Mouse (Mus musculus) ES-E14 (cell line): ENCODE data around the gene Dnhd1. TPM values are rescaled to one million over a fixed set of nuclear protein-coding genes. Genes with fewer than 3 reads are reported as not detected.

Experiments used
- DNase-seq: peaks from one replicate; pipeline ENCODE4 v3.0.0-alpha.2; 2013; ENCODE audit warnings: low read depth, low spot score
- H3K27ac ChIP-seq: 2 replicates; pipeline ENCODE4 v1.5.1; 2012; ENCODE audit warnings: low read depth, mild to moderate bottlenecking, low read length, moderate library complexity, mixed read lengths; ENCODE audit not compliant: poor library complexity, insufficient read depth, severe bottlenecking
- H3K36me3 ChIP-seq: 2 replicates; pipeline ENCODE4 v1.6.1; 2012; ENCODE audit warnings: mild to moderate bottlenecking, low read length, moderate library complexity, mixed read lengths; ENCODE audit not compliant: control insufficient read depth, poor library complexity, insufficient read depth, severe bottlenecking
- H3K4me1 ChIP-seq, 2 experiments: fragments of 150-350 bp in 1 of 2; sonication (generic) in 1 of 2; 2 replicates each; pipeline ENCODE4 v1.6.1; 2012; ENCODE audit warnings: low read length in 2 of 2, mild to moderate bottlenecking in 1 of 2, mixed read lengths in 1 of 2; ENCODE audit not compliant: control insufficient read depth in 2 of 2, insufficient read depth in 2 of 2, poor library complexity in 1 of 2
- H3K4me3 ChIP-seq, 2 experiments: fragments of 150-350 bp in 1 of 2; sonication (generic) in 1 of 2; 2 replicates each; pipeline ENCODE4 v1.5.1; 2012; ENCODE audit warnings: low read length in 2 of 2, low read depth in 1 of 2, mild to moderate bottlenecking in 1 of 2, mixed read lengths in 1 of 2; ENCODE audit not compliant: insufficient read depth in 1 of 2, poor library complexity in 1 of 2, severe bottlenecking in 1 of 2
- H3K9ac ChIP-seq: 2 replicates; pipeline ENCODE4 v1.6.1; 2012; ENCODE audit warnings: low read depth, mild to moderate bottlenecking, low read length, mixed read lengths; ENCODE audit not compliant: poor library complexity, insufficient read depth, severe bottlenecking
- H3K9me3 ChIP-seq: fragments of 150-350 bp; sonication (generic); 2 replicates; pipeline ENCODE4 v1.6.1; 2012; ENCODE audit warnings: low read depth, mild to moderate bottlenecking, low read length; ENCODE audit not compliant: control insufficient read depth, insufficient read depth
- CHD2 ChIP-seq: IDR thresholded peaks from 2 replicates; pipeline ENCODE4 v1.6.1; 2014; ENCODE audit warnings: mild to moderate bottlenecking, low read depth, low read length, inconsistent platforms
- HCFC1 ChIP-seq: IDR thresholded peaks from 2 replicates; pipeline ENCODE4 v1.6.1; 2012; ENCODE audit warnings: low read length, inconsistent platforms, borderline replicate concordance; ENCODE audit not compliant: insufficient read depth
- MAFK ChIP-seq: IDR thresholded peaks from 2 replicates; pipeline ENCODE4 v1.6.1; 2014; ENCODE audit warnings: mild to moderate bottlenecking, low read depth, low read length, inconsistent platforms; ENCODE audit not compliant: insufficient read depth
- ZC3H11A ChIP-seq: IDR thresholded peaks from 2 replicates; pipeline ENCODE4 v1.6.1; 2012; ENCODE audit warnings: low read depth, mild to moderate bottlenecking, inconsistent platforms, low read length, borderline replicate concordance
- ZNF384 ChIP-seq: IDR thresholded peaks from 2 replicates; pipeline ENCODE4 v1.6.1; 2012; ENCODE audit warnings: low read depth, low read length, inconsistent platforms
- in situ Hi-C, 2 experiments: fragments of 600-800 bp; cut with MboI; formaldehyde crosslinking; loops; one replicate each; pipeline ENCODE4 v1.15.1; 2025; ENCODE audit warnings: low sequenced_read_pairs in 2 of 2, inconsistent platforms in 1 of 2; ENCODE audit not compliant: unreplicated experiment in 2 of 2
- total RNA-seq: library from RNA; depleted of rRNA; stranded (reverse); fragments of 300-350 nt; gene quantifications from 2 replicates; pipeline ENCODE4 v1.2.3, GENCODE M21; 2012

Dnhd1 gene
- total RNA-seq, 1 experiment: 0.98 TPM

DNA sequence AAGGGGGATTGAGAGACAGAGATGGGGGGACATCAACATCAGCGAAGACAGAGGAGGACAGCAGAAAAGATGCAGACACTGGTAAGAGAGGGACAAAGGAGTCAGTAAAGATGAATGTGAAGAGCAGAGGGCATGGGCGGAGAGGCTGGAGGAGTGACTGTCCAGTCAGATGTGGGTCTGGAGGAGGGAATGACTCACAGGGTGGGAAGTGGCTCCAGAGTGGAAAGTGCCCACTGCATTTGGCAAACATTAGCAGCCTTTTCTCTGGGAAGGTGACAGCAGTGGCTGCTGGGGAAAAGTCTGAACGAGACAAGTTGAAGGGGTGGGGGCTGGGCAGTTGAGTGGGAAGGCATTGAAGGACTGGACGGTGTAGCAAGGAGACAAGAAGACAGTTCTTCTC is 29.6 kb upstream of the Dnhd1 start:
- H3K36me3 ChIP-seq: peaks cover 31% of the 10 kb centered on the region

DNA sequence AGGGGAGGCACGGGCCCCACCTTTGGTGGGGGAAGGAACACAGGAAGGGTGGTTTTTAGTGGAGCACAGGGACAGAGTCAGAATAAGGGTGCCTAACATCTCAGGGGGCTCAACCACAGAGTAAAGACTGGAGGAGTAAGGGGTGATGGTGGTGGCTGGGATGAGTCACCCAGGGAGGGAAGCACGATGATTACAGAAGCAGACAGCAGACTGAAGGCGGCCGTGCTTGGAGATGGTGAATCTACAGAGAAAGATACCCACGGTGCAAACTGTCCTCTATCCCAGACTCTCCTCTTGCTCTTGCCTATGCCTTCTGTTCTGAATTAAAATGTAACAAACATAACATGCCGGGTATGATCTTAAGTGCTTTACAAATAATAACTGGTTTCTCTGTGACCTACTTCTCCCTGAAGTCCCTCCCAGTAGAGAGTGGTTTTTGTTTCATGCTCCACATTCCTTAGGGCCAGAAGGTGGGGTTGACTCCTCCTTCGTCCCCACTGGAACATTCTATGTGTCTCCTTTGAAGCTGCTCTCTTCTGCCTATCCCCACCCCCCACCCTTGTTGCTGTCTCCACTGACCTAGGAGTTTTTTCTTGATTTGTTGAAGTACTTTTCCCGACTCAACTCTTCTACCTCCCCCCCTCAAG is 28.9 kb upstream of the Dnhd1 start:
- Histone ChIP-seq H3K9ac (no peak overlapping the region), H3K36me3 (peaks cover 31% of the 10 kb centered on the region), H3K9me3 (no peaks in the 10 kb centered on the region), H3K4me3 (no peak overlapping the region), H3K27ac (no peak overlapping the region), H3K4me1 (peaks cover 0 to 4% of the 10 kb centered on the region in 2 experiments; a peak in 1 of 4 replicates)
- in situ Hi-C loops: no loop called here
- TF ChIP-seq MAFK (no peak), ZNF384 (no peak), HCFC1 (no peak), CHD2 (no peak), ZC3H11A (no peak)
- DNase-seq: no peak

More for the DNA sequence above, 29.6 kb upstream of the Dnhd1 start:
- Histone ChIP-seq H3K9ac (no peak overlapping the region), H3K27ac (no peak overlapping the region), H3K9me3 (no peaks in the 10 kb centered on the region), H3K4me3 (no peak overlapping the region), H3K4me1 (peaks cover 0 to 4% of the 10 kb centered on the region in 2 experiments; a peak in 1 of 4 replicates)
- no peak for DNase-seq
- TF ChIP-seq HCFC1 (no peak), ZNF384 (no peak), MAFK (no peak), CHD2 (no peak), ZC3H11A (no peak)
- in situ Hi-C loops: no loop called here

DNA sequence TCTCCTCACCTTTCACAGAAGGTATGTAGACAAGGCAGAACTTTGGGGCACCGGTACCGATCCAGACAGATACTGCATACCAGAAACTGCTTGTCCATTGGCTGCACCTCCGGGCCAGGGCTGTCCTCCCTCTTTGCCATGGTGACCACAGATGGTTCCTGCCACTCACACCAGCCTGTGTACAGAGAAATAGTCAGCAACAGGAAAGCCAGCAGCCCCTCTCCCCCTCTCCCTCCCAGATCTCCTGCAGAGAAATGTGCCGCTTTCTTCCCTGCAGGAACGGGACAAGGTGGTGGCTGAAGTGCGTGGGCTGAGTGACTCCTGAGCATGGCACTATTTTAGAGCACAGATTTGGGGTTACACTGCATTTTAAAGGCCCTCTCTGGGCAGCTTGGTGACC is 25.2 kb upstream of the Dnhd1 start:
- Histone ChIP-seq H3K4me3 (no peak overlapping the region), H3K36me3 (peaks cover 4% of the 10 kb centered on the region; the same call in 1 of the 2 replicates), H3K27ac (no peak overlapping the region), H3K9me3 (no peaks in the 10 kb centered on the region), H3K4me1 (peaks cover 0 to 4% of the 10 kb centered on the region in 2 experiments; a peak in 1 of 4 replicates), H3K9ac (no peak overlapping the region)
- TF ChIP-seq CHD2 (no peak), HCFC1 (no peak), ZNF384 (no peak), MAFK (no peak), ZC3H11A (no peak)
- in situ Hi-C loops: no loop called here
- no peak for DNase-seq

DNA sequence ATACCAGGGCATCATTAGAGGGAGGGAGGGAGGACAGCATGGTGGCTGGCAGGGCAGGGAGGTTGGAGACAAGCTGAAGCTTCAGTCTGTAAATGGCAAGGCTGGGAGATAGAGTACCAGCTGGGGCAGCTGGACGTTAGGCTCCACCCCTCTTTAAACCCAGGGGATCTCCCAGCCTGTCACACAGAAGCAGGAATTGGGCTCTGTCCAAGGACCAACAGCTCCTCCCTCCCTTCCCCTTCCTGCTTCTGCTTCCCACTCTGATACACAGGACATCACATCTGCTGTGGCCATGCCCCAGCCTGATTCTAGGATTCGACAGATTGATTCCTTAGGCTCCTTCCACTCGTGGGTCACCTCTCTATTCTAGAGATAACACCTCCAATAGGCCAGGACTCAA is 22.0 kb upstream of the Dnhd1 start:
- no peak for DNase-seq
- Histone ChIP-seq H3K4me1 (peaks cover 0 to 6% of the 10 kb centered on the region in 2 experiments; a peak in 2 of 4 replicates), H3K4me3 (no peak overlapping the region), H3K9ac (no peak overlapping the region), H3K27ac (no peak overlapping the region), H3K9me3 (no peaks in the 10 kb centered on the region), H3K36me3 (peaks cover 3% of the 10 kb centered on the region; the same call in 1 of the 2 replicates)
- TF ChIP-seq CHD2 (no peak), ZC3H11A (no peak), ZNF384 (no peak), MAFK (no peak), HCFC1 (no peak)
- in situ Hi-C loops: no loop called here

DNA sequence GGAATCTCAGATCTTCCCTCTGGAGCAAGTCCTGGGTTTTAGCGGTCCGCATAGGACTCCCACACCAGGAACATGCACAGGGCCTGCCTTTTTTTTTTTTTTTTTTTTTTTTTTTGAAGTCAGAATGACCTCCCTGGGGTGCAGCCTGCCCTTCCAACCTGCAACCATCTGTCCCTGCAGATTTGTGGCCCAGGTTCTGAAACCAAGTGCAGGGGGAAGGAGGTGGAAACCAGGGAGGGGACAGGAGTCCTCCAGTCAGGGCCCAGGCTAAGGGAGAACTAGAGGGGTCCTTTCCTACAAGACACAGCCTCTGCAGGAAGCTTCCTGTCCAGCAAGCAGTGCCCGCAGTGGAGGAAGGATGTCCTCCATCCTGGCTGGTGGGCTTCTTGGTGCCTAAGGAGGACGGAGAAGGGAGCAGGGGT is 18.1 kb upstream of the Dnhd1 start:
- peaks cover 0 to 2% of the 10 kb centered on the region in 2 experiments; a peak in 1 of 4 replicates for H3K4me1 ChIP-seq
- in situ Hi-C loops: no loop called here

More for the DNA sequence above, 18.1 kb upstream of the Dnhd1 start:
- H3K9ac ChIP-seq: 0 out of 2 replicates have a peak overlapping the region, but pooled peaks have one; percentile 29
- no peak for TF ChIP-seq MAFK
- no peak for TF ChIP-seq CHD2
- peak; percentile 46; the same call in 1 of the 2 replicates for TF ChIP-seq ZNF384
- H3K4me3 ChIP-seq: peak overlapping the region; percentile 76 to 95
- no peaks in the 10 kb centered on the region for H3K9me3 ChIP-seq
- H3K27ac ChIP-seq: no peak overlapping the region
- DNase-seq: no peak
- H3K36me3 ChIP-seq: peaks cover 11% of the 10 kb centered on the region; the same call in 1 of the 2 replicates
